Mouse (Mus musculus) liver, postnatal 0 days (tissue): ENCODE measurements around the gene Sh3d19.

Experiments
- CTCF ChIP-seq: sonication (generic); IDR thresholded peaks from 2 replicates; pipeline ENCODE4 v1.5.1; 2016; ENCODE audit warnings: antibody characterized with exemption, low read depth
- EP300 ChIP-seq: IDR thresholded peaks from 2 replicates; pipeline ENCODE4 v1.6.1; 2016; ENCODE audit warnings: antibody characterized with exemption, low read depth, mild to moderate bottlenecking

DNA sequence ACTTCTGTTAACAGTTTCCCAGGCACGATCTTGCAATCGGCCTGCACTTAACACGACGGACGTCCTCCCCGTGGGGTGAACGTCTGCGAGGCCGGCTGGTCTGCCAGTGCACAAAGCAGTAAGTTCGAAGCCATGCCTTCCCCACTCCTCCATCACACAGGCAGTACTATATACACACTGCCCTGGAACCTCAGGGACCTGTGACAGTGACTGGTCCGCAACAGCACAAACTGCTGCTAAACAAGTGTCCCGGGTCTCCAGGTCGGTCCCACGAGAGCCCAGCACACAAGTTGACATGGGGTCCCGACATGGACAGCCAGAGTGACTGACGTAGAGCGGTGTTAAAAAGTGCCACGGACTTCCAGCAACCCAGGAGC is 171.0 kb downstream of the Sh3d19 start:
- TF ChIP-seq CTCF (no peak), EP300 (no peak)
